ENCODE assay signal across 13 mouse cellular contexts in the genomic region with DNA sequence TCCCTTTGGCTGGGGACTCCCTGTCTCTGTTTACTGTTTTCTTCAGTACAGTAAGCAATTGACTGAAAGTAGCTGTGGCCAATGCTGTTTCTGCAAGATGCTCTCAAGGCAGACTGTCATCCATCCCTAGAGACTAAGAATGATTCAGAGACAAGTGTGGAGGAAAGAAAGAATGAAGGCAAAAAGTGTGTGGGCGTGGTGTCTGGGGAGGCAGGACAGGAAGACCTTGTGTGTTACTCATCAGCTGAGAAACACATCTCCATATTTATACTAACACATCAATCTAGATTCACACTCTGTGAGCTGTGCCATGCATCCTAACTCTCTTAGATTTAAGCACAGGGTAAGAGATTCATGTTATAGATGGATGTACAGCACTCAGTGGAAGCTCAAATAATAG.
A peak's percentile ranks its signal among the peaks of the same experiment; 100 is the strongest.
DNase-seq lines count a peak whose midpoint lies in the region.
"Had no signal": no experiment of that assay in that cellular context is flagged by ENCODE, and none has a peak within 500 bp of the region (broad histone marks: within the 10 kb centered on the region; RNA-seq: fewer than 3 reads in every experiment).

No protein-coding gene starts in this region.

- DNase-seq in frontal cortex, adult 2 months (ENCODE audit: extremely low spot score in 1 of 2, low spot score in 1 of 2): peak; percentile 37 to 70
- DNase-seq in frontal cortex, postnatal 14 days (ENCODE audit: low spot score in 2 of 2): no peak
- DNase-seq in right cerebral cortex, adult 18-20 months: peak; percentile 70
- DNase-seq in right cerebral cortex, postnatal 14 days: no peak
- peak; percentile 54 for DNase-seq in Muller cell, postnatal 12 days (ENCODE audit: inconsistent ontology term)
- DNase-seq in left cerebral cortex, postnatal 25 days (ENCODE audit: low spot score in 2 of 2): peak; percentile 28 to 78
- no peak for DNase-seq in lung, postnatal 4 days
- DNase-seq: adrenal gland, postnatal 10 days; cerebellum, adult 11-12 months; cerebellum, adult 9-10 months; cerebellum, postnatal 25 days; gastrocnemius, adult 2 months; gastrocnemius, postnatal 25 days had no signal

- intact Hi-C loops in left cerebral cortex, postnatal 25 days (cut with DNase I): no loop called here

Comparison
In these comparisons a context has a peak if more than half of its experiments do, and no peak if none do; other contexts are left out.
1. DNase-seq: peak in frontal cortex, adult 2 months (2 of 2), right cerebral cortex, adult 18-20 months (single experiment), Muller cell, postnatal 12 days (single experiment) and left cerebral cortex, postnatal 25 days (2 of 2); none in frontal cortex, postnatal 14 days (0 of 2), right cerebral cortex, postnatal 14 days (single experiment) and lung, postnatal 4 days (0 of 2).